Mouse (Mus musculus): ENCODE results near the gene H2afj.
A peak's percentile ranks its signal among the peaks of the same experiment; 100 is the strongest.

Gene H2afj

GRCm38 (mm10) chr6:136847267-136847666 is 39.2 kb downstream of the H2afj start:
- no peak for DNase-seq (ENCODE audit: inconsistent ontology term)

GRCm38 (mm10) chr6:136847790-136848189 is 39.7 kb downstream of the H2afj start:
- peak; percentile 6 for DNase-seq (ENCODE audit: inconsistent ontology term)

GRCm38 (mm10) chr6:136848399-136848798 is 40.4 kb downstream of the H2afj start:
- DNase-seq (ENCODE audit: inconsistent ontology term) = no peak

- no peak for DNase-seq (ENCODE audit: inconsistent ontology term)
These were observed 40.9 kb downstream of the H2afj start for GRCm38 (mm10) chr6:136848971-136849370.

GRCm38 (mm10) chr6:136850267-136850666 is 42.2 kb downstream of the H2afj start:
- DNase-seq (ENCODE audit: inconsistent ontology term) = no peak

GRCm38 (mm10) chr6:136852348-136852747 is 44.3 kb downstream of the H2afj start:
- DNase-seq (ENCODE audit: inconsistent ontology term) = no peak

GRCm38 (mm10) chr6:136852762-136853161 is 44.7 kb downstream of the H2afj start:
- DNase-seq (ENCODE audit: inconsistent ontology term) = peak; percentile 5

- DNase-seq (ENCODE audit: inconsistent ontology term) = no peak
These were observed 46.3 kb downstream of the H2afj start for GRCm38 (mm10) chr6:136854361-136854781.

GRCm38 (mm10) chr6:136855183-136855582 is 47.1 kb downstream of the H2afj start:
- no peak for DNase-seq (ENCODE audit: inconsistent ontology term)

GRCm38 (mm10) chr6:136856071-136856636 is 48.1 kb downstream of the H2afj start:
- no peak for DNase-seq (ENCODE audit: inconsistent ontology term)

- no peak for DNase-seq (ENCODE audit: inconsistent ontology term)
These were observed 49.3 kb downstream of the H2afj start, which contains the start of gene Art4 for GRCm38 (mm10) chr6:136857186-136857872. Gene Art4, minus strand, starts transcription at chr6:136857733.

GRCm38 (mm10) chr6:136857873-136858260 is 49.8 kb downstream of the H2afj start:
- DNase-seq (ENCODE audit: inconsistent ontology term) = no peak

- no peak for DNase-seq (ENCODE audit: inconsistent ontology term)
These were observed 50.4 kb downstream of the H2afj start for GRCm38 (mm10) chr6:136858420-136858819.

Data from Muller cell, postnatal 12 days (primary cell).